Mouse (Mus musculus): ENCODE measurements around the gene Nr2f2.

Nr2f2 gene

DNA sequence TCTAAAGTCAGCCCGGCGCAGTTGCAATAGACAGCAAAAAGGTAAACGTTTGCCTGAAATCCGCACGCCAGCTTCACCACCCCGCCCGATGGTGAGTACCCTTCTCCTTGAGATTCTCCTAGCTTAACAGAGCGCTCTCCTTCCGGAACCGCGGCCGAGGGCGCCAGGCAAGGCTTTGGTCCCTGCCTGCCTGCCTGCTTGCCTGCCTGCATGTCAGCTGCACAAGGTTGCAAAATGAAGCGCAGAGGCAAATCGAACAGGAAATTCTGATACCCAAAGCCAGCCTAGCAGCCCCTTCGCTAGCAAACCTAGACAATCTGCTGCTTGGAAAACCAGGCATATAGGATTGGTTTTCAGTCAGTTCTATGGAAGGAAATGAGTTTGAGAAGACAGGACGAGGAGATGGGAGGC, 1.1 kb downstream of the Nr2f2 start:
- DNase-seq (ENCODE audit: low spot score) = no peak

DNA sequence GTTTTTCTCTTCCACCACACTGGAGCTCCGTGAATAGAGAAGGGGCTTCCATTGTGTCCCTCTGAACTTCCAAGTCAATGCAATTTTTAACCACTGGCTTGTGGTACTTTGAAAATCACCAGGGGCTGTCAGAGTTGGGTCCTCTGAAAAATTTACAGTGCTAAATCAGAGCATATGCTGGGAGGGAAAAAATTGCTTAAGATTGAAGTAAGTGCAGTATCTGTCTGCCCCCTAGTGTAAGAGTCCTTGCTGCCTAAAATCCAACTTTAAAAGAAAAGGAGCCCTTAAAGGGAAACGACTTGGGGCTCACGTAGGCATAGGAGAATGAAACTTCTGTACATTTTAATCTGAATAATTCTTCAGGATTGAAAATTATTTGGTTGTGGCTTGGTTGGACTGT, 1.7 kb downstream of the Nr2f2 start:
- no peak for DNase-seq (ENCODE audit: low spot score)

DNA sequence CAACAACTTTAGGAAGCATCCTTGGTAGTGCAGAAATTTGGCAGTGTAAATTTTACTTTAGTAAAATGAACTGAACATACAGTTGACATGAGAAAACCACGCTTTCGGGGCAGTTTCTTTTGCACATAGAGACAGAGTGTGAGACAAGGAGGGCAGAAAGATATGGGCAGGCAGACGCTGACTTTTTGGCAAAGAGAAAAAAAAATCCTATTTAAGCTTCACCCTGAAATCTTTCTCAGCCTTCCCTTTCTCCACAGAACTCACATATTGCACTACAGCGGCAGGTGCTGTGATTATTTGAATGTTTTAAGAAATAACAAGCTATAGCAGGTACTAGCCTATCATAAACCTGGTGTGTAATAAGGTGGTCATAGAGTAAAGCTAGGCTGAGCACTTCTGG, 3.2 kb downstream of the Nr2f2 start:
- DNase-seq (ENCODE audit: low spot score) = no peak

DNA sequence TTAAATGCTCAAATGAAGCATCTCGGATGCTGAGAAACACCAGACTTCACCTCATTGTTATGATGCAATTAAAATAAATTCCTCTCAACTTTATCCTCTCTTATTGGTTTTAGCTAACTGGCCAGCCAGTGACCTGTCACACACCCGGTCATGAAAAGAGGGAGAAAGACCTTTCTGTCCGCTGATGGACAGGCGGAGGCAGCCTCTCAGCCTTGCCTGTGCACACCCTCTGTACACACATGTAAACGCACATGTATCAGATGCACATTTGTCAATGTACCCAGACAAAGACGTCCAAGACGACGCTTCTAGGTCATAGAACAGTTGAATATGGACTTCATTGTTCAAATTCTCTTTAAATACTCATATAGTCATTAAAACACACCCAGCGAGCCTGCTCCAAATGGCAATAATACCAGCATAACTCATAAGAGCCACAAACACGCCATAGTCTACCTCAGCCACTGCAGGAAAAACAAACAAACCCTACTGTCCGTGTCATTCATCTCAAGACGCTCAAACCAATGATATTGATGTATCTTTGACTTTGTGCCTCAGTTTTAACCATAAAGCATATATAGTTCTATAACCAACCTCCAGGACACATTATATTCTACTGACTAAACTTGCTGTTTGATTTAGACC, 3.9 kb downstream of the Nr2f2 start:
- no peak for DNase-seq (ENCODE audit: low spot score)

DNA sequence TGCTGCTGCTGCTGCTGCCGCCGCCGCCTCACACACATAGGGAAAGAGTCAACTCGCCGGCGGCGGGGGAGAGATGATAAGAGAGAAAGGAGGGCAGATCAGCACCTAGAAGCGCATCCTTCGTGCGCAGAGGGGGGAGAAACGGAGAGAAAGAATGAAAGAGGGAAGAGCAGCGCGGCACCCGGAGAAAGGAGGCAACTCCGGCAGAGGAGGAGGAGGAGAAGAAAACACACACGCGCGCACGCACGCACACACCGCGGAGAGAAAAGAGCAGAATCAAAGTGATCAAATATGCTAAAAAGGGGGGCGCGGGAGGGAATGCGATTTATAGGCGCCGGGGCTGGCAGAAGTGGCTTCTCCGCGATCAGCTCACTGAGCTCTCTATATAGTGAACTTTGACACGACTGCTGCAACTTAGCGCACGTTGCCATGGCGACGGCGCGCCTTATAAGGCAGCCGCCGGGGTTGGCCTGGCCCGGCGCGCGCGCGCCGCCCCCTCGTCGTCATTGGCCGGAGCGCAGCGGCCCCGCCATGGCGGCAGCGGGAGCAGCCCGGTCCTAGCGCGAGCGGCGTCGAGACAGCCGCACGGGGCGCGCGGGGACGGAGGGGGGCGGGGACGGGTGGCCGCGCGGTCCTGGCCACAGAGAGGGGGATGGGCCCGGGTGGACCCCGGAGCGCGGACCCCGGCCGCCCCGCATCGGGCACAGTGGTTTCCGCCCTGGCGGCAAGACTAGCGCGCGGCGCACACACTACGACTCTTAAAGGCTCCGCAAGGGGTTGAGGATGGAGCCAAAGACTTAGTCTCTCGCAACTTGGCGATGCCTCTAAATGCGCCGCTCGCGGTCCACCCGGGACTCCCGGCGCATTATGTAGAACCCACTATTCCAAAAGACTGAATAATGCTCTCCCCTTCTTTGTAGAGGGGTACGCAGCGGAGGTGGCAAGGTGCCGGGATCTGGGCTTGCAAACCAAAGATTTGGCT, 4.9 kb downstream of the Nr2f2 start:
- DNase-seq (ENCODE audit: low spot score) = no peak

DNA sequence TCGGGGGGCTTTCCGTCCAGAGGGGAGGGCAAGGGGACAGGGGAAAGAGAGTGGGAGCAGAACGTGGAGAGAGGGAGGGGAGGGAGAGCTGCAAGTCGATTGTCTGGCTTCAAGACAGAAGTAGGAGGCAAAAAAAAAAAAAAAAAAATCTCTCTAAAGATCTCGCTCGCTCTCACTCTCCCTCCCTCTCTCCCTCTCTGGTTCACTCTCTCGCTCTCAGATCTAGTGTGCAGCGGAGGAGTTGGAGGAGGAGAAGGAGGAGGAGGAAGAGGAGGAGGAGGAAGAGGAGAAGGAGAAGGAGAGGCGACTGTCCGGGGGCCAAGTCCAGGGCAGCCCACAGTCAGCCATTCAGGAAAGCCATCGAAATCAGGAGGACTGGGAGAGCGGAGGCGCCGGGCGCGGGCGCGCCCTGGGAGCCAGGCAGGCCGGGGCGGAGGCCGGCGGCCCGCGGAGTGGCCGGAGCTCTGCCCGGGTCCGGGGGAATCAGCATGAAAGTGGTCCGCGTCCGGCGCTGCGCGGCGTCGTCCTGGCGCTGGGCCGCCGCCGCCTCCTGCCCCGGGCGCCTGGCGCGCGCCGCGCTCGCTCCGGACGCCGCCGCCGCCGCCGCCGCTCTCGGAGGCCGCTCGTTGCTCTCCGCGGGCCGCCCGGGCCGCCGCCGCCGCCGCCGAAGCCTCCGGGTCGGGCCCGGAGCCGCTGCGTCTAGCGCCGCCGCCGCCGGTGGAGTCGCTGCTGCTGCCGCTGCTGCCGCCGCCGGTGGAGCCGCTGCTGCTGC, 5.7 kb downstream of the Nr2f2 start:
- no peak for DNase-seq (ENCODE audit: low spot score)

DNA sequence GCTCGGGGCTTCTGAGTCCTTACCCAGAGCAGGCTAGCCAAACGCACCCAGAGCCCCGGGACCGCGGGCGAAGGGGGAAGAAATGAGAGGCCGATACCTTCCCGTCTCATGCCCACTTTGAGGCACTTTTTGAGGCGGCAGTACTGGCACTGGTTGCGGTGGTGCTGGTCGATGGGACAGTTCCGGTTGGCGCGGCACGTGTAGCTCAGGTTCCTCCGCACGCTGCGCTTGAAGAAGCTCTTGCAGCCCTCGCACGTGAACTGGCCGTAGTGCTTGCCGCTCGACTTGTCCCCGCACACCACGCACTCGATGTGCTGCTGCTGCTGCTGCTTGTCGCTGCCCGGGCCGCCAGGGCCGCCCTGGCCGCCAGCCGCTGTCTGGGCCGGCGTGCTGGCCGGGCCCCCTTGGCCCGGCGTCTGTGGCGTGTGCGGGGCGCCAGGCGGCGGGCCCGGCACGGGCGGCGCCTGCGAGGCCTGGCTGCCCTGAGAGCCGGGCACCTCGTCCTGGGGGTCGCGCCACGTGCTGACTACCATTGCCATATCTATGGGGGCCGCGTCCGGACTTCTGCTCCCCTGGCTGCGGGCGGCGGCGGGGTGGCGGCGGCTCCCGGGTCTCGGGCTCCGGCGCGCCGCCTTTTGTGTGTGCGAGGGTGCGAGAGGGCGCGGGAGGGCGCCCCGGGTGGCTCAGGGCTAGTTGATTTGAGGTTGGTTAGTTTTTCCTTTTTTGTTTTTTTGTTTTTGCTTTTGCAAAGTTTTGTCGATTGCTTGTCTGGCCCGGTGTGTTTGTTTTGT, 6.5 kb downstream of the Nr2f2 start:
- DNase-seq (ENCODE audit: low spot score) = no peak

DNA sequence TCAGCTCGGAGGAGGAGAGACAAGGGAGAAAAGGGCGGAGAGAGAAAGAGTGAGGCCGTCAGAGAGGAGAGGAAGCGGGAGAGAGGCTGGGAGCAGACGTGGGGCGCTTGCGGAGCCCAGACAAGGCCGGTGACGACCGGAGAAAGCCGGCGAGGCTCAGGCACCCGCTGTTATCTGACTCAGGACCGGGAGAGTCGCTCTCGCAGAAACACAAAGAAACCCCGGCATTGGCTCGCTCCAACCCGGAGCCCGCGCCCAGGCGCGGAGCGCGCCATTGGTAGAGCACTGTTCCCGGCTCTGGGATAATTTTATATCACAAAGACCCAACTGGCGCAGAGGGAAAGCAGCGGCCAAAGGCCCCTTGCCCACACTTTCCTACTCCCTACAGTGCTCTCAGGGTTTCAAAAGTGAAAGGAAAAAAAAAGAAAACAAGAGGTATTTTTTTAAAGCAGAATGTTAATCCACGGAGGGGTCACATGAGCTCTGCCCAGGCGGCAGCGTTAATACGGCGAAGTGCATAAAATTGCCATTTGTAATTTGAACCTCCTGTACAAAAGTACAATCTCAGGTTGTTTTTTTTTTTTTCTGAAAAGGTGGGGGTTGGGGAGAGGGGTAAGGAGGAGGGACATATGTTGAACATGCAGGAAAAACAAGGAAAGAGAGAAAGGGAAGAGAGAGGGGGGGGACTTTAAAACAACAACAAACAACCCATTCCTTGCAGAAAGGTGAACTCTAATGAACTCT, 7.5 kb downstream of the Nr2f2 start:
- DNase-seq (ENCODE audit: low spot score) = no peak

DNA sequence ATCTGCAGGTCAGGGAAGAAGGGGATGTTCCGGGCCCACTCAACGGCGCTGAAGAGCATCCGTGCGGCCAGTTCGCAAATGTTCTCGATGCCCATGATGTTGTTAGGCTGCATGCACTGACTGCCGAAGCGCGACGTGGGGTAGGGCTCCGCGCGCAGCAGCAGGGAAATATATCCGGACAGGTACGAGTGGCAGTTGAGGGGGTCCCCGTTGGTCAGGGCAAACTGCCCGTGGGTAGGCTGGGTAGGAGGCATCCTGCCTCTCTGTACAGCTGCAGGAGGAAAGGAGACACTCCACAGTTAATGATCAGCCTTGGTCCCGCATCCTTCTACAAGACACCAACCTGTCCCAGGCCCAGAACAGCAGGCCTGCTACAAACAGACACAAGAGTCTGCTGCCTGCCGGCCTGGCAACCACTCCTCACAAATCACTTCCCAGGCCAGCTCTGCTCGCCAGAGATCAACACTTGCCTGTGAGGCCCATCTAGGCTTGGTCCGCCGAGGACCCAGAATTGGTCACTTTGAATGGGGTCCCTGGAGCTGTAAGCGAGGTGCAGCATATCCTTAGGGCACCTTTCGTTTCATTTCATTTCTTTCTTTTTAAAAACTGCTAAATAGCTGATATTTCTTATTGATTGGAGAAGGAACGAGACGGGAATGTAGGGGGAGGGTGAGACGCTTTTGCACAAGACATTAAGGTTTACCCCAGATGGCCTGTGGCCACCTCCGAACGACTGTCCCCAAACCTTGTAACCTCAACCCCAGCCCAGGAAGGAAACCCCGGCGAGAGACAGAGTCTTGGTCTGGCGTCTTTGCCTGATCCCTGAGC, 8.3 kb downstream of the Nr2f2 start:
- DNase-seq (ENCODE audit: low spot score) = no peak

DNA sequence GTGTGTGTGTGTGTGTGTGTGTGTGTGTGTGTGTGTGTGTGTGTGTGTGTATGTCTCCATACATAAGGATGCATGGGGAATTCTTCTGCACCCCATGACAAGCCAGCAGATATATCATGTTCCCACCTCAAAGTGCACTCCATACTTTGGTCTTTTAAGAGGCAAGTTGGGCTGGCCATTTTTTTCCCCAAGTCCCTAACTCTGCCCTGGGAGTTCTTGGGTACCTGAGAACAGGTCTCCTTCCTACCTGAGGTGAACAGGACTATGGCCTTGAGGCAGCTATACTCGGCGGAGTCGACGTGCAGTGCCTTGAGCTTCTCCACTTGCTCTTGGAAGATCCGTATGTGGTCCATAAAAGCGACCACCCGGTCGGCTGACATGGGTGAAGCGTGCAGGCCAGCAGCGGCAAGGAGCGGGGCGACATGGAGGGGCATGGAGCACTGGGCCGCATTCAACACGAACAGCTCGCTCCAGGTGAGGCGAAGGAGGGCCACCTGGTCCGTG, 9.0 kb downstream of the Nr2f2 start:
- DNase-seq (ENCODE audit: low spot score) = no peak

DNA sequence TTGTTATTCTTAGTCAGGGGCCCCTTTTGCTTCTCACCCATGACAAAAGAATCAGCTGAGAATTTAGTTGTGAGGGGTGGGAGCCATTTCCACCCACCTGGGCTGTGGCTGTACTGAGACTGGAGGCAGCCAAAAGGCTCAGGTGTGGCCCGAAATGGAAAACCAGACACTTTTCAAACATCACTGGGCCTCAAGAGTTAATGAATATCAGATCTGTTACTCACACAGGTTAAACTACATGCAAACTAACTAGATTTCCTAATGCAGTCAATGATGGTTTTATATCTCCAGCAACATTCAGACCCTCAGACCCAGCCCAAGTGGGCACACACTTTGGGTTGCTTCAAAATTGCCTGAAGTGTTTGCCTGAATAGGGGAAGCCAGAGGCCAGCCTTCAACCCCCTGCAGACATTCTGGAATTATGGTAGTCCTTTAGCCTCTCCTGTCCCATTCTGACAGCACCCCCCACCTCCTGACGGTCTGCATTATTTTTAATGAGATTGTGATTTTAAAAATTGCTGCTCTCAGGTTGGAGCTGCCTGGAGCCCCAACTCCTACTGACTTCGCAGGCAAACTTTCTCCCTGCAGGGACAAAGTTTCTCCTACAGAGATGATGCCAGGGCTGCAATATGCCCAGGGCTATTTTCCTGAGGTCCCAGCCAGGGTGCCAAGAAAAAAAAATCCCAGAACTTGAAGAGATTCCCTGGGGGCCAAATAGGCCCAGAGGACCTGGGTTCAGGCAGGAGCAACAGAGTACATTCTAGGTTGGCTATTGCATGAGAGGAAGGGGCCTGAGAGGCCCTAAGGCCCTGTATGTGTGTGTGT, 9.6 kb downstream of the Nr2f2 start:
- DNase-seq (ENCODE audit: low spot score) = no peak

DNA sequence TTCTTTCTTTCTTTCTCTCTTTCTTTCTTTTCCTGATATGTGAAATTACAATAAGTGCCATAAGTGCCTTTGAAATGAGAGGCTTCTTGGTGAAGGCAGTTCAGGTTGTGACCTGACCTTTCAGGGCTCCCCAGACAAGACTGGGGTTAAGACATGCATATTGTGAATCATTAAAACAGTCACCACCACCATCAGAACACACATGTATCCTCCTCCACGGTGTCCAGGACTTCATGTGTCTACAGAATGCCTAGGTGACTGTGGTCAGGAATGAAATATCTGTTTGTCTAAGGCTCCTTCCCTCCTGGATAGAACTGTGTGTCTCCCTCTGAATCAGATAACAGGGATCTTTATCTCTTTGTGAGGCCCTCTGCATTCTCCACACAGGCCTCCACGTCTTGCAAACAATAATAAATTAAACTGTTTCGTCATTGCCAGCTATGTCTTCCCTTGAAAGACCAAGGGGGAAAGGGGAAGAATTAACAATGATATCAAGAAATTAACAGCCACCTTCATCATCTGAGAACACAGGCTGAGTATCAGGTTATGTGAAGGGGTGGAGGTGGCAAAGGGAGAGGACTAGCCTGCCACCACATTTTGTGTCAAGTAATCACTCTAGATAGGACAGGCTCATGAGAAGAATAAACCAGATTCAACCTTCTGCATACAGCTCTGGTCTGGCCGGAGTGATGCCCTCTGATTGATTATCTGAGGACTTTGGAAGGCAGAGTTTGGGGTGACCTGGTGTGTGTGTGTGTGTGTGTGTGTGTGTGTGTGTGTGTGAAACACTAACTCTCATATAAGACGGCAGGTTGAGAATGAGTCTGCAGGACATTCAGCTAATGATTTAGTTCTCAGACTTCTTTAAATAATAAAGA, 10.6 kb downstream of the Nr2f2 start:
- DNase-seq (ENCODE audit: low spot score) = no peak

DNA sequence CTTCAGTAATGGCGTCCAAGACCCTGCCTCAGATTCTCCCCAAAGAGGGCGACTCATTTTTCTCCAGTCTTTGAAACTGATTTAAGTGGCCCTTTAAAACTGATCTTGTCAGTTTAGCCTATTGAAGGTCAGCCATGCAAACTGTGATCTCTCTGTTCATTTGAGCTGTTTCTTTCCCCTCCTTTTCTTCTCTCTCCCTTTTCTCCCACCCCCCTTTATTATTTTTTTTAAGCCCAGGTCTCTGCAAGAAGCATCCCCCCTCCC, 11.2 kb downstream of the Nr2f2 start:
- DNase-seq (ENCODE audit: low spot score) = no peak

DNA sequence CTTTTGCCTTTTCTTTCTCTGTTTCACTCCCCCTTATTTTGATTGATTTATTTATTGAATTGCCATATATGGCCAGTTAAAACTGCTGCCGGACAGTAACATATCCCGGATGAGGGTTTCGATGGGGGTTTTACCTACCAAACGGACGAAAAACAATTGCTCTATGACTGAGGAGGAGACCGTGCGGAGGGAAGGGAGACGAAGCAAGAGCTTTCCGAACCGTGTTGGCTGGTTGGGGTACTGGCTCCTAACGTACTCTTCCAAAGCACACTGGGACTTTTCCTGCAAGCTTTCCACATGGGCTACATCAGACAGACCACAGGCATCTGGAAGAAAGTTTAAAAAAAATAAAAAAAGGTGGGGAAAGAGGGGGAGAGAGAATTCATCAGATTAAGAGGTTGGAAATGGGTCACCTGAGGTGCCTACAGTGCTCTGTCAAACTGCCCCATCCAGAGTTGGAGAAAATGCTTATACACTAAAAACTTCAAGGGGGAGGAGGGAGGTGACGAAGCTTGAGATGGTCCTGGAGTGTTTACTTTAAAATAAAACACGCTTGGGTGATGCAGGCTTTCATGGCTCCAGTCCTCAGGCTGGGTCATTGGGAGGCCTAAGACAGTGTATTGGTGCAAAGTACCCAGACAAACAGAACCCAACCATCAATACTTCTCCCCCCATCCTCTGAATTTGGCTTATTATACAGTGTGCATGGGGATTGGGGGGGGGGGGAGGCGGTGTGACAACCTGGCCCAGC, 11.8 kb downstream of the Nr2f2 start:
- no peak for DNase-seq (ENCODE audit: low spot score)

DNA sequence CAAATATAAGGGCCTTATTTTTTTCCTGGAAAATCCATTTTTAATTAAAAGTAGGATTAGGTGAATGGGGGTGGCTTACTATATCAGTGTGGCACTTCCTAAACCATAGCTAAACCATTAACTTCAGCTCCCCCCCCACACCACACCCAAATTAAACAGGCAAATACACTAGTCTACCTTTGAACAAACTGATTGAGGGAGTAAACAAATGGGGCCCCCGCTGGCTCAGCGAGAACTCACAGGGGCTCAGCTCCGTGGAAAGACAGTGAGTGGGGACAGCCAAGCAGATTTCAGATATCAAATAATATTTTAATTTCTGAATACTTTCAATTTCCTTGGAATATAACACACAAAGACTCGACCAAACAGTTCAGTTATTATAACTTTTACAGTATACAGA, 13.4 kb downstream of the Nr2f2 start:
- no peak for DNase-seq (ENCODE audit: low spot score)

DNA sequence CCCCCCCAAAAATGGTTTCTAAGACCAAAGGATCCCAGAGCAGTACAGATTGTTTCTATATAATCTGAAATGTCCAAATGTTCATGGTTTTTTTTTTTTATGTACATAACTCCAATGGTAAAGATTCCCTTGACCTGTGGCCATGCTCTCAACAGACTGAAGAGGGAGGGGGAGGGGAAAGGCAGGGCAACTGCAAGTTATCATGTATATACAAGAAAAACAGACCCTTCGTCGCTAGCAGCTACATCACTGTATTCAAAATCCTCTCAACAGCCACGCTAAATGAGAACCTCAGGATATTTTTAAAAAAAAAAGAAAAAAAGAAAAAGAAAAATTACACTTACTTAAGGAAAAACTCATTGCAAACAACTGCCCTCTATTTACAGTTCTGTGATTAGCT, 13.9 kb downstream of the Nr2f2 start:
- DNase-seq (ENCODE audit: low spot score) = no peak

DNA sequence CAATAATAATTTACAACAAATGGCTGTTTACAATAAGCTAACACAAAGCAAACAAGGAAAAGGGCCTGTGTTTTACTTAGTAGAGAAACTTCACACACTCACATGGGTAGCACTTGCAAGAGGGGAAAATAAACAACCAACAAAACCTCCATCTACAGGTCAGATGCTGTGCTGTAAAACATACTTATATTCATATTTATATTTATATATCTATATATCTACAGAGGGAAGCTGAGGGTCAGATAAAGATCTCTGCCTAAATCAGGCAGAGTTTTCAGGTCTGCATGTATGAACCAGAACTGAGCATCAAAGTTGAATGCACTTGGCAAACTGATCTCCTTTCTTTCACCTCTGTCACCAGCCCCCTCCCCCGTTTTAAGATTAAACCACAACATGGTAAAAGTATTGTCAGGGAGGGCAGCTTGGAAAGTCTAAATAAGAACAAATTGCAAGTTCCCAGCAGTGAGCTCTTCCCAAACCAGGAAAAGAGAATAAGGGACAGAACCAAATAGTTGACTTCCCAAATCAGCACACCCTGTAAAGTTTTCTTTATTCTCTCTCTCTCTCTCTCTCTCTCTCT, 14.5 kb downstream of the Nr2f2 start:
- DNase-seq (ENCODE audit: low spot score) = no peak
